Mouse (Mus musculus) liver, embryonic 14.5 days (tissue): ENCODE results near the gene Frmd8.
"Not testable (repeated sequence)": the region's sequence is repeated elsewhere in the genome, so short reads cannot be mapped to it uniquely, and the experiment has no call there.

ENCODE experiments used
- CTCF ChIP-seq: IDR thresholded peaks from 2 replicates; pipeline ENCODE4 v1.5.1; 2016; ENCODE audit warnings: antibody characterized with exemption, low read depth, control low read depth
- EP300 ChIP-seq: IDR thresholded peaks from 2 replicates; pipeline ENCODE4 v1.6.1; 2016; ENCODE audit warnings: antibody characterized with exemption, low read depth

- not testable (repeated sequence) for TF ChIP-seq CTCF, EP300
These were observed 7.0 kb upstream of the Frmd8 start for GRCm38 (mm10) chr19:5882079-5882478.
